Mouse (Mus musculus): ENCODE data around the gene Pkd2. TPM values are rescaled to one million over a fixed set of nuclear protein-coding genes. Genes with fewer than 3 reads are reported as not detected.
A peak's percentile ranks its signal among the peaks of the same experiment; 100 is the strongest.
"Not testable (repeated sequence)": the region's sequence is repeated elsewhere in the genome, so short reads cannot be mapped to it uniquely, and the experiment has no call there.

Gene Pkd2
- polyA plus RNA-seq, 1 experiment from 2014 or later, result 21.8 TPM

DNA sequence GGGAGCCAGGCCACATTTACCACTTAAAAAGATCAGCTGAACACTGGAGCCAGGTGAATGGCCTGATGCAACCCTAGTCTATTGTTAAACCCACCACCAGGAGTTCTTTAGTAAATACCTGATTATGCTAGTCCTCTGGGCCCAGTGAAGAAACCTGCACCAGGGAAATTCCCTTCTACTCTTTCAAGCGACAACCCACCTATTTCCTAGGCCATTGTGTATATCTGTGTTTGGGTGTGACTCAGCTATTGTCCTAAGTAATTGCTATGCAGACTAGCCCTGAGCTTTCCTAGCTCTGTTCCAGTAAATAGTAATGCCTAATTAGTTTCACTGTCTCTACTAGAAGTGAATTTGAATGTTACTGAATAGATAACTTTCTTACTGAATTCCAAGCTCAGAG, 16.4 kb upstream of the Pkd2 start:
- H3K9ac ChIP-seq, result no peak overlapping the region
- ATAC-seq (ENCODE audit: low FRiP score), result no peak
- H3K4me1 ChIP-seq, result no peaks in the 10 kb centered on the region
- H3K27me3 ChIP-seq, result no peaks in the 10 kb centered on the region; the same call in 1 of the 2 replicates
- H3K36me3 ChIP-seq, result no peaks in the 10 kb centered on the region
- 64% methylated on average over 1 of the region's 1 CpGs for WGBS
- H3K27ac ChIP-seq, result no peak overlapping the region
- no peak overlapping the region for H3K4me2 ChIP-seq (replicated peaks)
- no peaks in the 10 kb centered on the region for H3K9me3 ChIP-seq (replicated peaks)
- no peak overlapping the region for H3K4me3 ChIP-seq

DNA sequence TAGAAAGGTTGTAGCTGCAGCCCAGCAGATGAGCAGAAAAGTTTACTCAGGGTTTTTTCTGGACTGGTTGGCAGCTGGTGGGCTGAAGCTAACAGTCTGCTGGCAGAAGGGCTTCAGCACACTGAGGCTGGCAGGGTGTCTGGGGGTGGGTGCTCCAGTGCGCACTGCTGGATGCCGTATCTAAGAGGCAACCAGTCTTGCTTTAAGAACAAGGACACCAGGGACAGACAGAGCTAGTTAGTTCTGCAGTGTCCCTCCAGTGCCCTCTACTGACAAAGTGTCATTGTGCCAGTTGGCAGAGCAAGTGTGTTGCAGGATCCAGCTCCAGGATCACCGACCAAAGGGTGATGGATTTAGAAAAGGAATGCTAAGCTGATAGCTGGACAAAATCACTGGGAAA, 13.1 kb upstream of the Pkd2 start:
- H3K4me3 ChIP-seq, result no peak overlapping the region
- no peak overlapping the region for H3K27ac ChIP-seq
- no peaks in the 10 kb centered on the region for H3K9me3 ChIP-seq (replicated peaks)
- no peaks in the 10 kb centered on the region for H3K4me1 ChIP-seq
- WGBS, result 16% methylated on average over 3 of the region's 3 CpGs
- no peaks in the 10 kb centered on the region; the same call in 1 of the 2 replicates for H3K27me3 ChIP-seq
- no peaks in the 10 kb centered on the region for H3K36me3 ChIP-seq
- no peak for ATAC-seq (ENCODE audit: low FRiP score)
- no peak overlapping the region for H3K9ac ChIP-seq
- no peak overlapping the region for H3K4me2 ChIP-seq (replicated peaks)

DNA sequence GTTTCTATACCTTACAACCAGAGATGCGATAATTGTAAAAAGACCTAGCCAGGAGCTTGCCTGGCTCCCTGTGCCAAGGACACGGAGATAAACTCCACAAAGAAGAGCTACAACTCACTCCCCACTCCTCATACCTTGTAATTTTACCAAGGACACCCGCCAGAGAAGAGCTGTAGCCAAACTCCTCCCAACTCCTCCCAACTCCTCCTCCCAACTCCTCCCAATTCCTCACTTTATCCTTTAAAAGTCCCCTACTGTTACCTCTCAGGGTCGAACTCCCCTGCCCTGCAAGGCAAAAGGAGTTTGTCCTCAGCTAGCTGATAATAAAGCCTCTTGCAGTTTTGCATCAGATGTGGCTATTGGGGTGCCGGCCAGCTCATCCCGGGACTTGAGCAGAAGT, 10.9 kb upstream of the Pkd2 start:
- H3K4me3 ChIP-seq; H3K9ac ChIP-seq; H3K9me3 ChIP-seq (replicated peaks); H3K27me3 ChIP-seq; H3K4me2 ChIP-seq (replicated peaks); H3K36me3 ChIP-seq; ATAC-seq (ENCODE audit: low FRiP score); H3K27ac ChIP-seq; H3K4me1 ChIP-seq: not testable (repeated sequence)
- WGBS, result 20% methylated on average over 6 of the region's 6 CpGs

DNA sequence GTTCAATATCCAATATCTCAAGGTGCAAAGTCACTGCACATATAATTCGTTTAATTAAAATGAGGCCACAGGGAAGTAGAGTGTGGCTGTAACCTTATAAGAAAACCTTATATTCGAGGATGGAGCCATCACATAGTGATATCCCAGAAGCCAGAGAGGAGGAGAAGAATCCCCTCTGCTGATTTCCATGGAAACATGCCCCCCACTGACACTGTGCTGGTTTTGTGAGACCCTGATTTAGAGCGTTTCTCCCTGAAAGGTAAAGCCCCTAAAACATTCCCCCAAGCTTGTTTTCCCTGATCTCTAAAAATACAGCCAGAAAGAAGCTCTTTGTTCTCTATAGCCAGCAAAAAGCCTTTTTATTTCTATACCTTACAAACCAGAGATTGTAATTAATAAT, 9.8 kb upstream of the Pkd2 start:
- Histone ChIP-seq H3K9me3 (replicated peaks) (no peaks in the 10 kb centered on the region), H3K4me1 (no peaks in the 10 kb centered on the region), H3K27me3 (no peaks in the 10 kb centered on the region; the same call in 1 of the 2 replicates), H3K27ac (no peak overlapping the region), H3K9ac (no peak overlapping the region), H3K4me3 (no peak overlapping the region), H3K36me3 (no peaks in the 10 kb centered on the region), H3K4me2 (replicated peaks) (no peak overlapping the region)
- 32% methylated on average over 3 of the region's 3 CpGs for WGBS
- ATAC-seq (ENCODE audit: low FRiP score), result no peak

- Histone ChIP-seq H3K9ac (no peak overlapping the region), H3K27me3 (no peaks in the 10 kb centered on the region), H3K9me3 (replicated peaks) (no peaks in the 10 kb centered on the region), H3K4me2 (replicated peaks) (no peak overlapping the region), H3K27ac (no peak overlapping the region), H3K4me3 (no peak overlapping the region), H3K4me1 (no peaks in the 10 kb centered on the region), H3K36me3 (no peaks in the 10 kb centered on the region)
- no peak for ATAC-seq (ENCODE audit: low FRiP score)
- 80% methylated on average over 1 of the region's 1 CpGs for WGBS
These were observed 6.2 kb upstream of the Pkd2 start for GRCm38 (mm10) chr5:104453075-104453474.

- Histone ChIP-seq H3K27ac (no peak overlapping the region), H3K9ac (no peak overlapping the region), H3K4me1 (peaks cover 9% of the 10 kb centered on the region), H3K9me3 (replicated peaks) (no peaks in the 10 kb centered on the region), H3K4me2 (replicated peaks) (no peak overlapping the region), H3K27me3 (no peaks in the 10 kb centered on the region), H3K36me3 (no peaks in the 10 kb centered on the region), H3K4me3 (no peak overlapping the region)
- ATAC-seq (ENCODE audit: low FRiP score), result no peak
- WGBS, result 92% methylated on average over 6 of the region's 6 CpGs
These were observed 4.7 kb upstream of the Pkd2 start for GRCm38 (mm10) chr5:104454564-104454963.

GRCm38 (mm10) chr5:104459706-104460455, 631 bp downstream of the Pkd2 start:
- peak overlapping the region; percentile 93 for H3K9ac ChIP-seq
- H3K27me3 ChIP-seq, result no peaks in the 10 kb centered on the region
- H3K36me3 ChIP-seq, result peaks cover 3% of the 10 kb centered on the region; the same call in 1 of the 2 replicates
- ATAC-seq (ENCODE audit: low FRiP score), result peak; percentile 86
- H3K27ac ChIP-seq, result peak overlapping the region; percentile 94
- H3K9me3 ChIP-seq (replicated peaks), result no peaks in the 10 kb centered on the region
- H3K4me3 ChIP-seq, result peak overlapping the region; percentile 73
- under 1% methylated on average over 59 of the region's 82 CpGs for WGBS
- H3K4me1 ChIP-seq, result peaks cover 22% of the 10 kb centered on the region
- H3K4me2 ChIP-seq (replicated peaks), result peak overlapping the region; percentile 68

DNA sequence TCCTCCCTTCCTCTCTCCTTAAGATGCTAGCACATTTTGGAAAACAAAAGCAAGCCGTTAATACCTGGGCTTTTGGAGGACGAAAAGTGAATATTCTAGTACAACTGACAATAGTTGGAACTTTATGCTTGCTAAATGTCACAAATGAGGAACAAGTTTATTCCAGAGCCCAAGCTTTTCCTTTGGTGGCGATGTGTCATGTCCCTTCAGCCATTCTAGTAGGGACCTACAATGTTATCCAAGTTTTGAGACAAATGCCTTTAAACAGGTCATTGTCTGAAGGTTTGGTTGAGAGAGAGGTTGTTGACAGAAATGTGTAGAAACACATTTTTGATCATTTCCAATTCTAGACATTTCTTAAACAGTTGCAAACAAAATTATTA, 1.2 kb downstream of the Pkd2 start:
- peaks cover 3% of the 10 kb centered on the region; the same call in 1 of the 2 replicates for H3K36me3 ChIP-seq
- peaks cover 22% of the 10 kb centered on the region for H3K4me1 ChIP-seq
- H3K4me2 ChIP-seq (replicated peaks), result peak overlapping the region; percentile 68
- H3K9ac ChIP-seq, result peak overlapping the region; percentile 93
- no peaks in the 10 kb centered on the region for H3K27me3 ChIP-seq
- H3K27ac ChIP-seq, result peak overlapping the region; percentile 94; the same call in 1 of the 2 replicates
- H3K4me3 ChIP-seq, result peak overlapping the region; percentile 73
- WGBS, result 41% methylated on average over 3 of the region's 3 CpGs
- ATAC-seq (ENCODE audit: low FRiP score), result no peak
- H3K9me3 ChIP-seq (replicated peaks), result no peaks in the 10 kb centered on the region

DNA sequence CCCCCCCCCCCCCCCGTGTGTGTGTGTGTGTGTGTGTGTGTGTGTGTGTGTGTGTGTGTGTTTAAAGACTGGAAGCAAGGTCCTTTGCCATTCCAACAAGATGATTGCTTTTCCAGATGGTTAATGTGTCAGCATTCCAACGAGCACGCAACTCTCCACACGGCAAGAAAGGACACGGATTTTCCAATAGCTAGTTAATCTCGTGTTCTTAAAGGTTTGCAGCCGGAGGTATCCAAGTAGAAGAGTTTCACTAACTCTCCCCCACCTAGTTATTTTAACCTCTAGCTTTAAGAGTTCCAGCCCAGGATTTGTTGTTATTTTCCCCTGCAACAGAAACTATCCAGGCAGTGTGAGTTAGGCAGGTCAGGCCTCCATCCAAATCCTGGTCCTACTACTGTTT, 1.6 kb downstream of the Pkd2 start:
- peak overlapping the region; percentile 68 for H3K4me2 ChIP-seq (replicated peaks)
- peaks cover 22% of the 10 kb centered on the region for H3K4me1 ChIP-seq
- 56% methylated on average over 6 of the region's 7 CpGs for WGBS
- H3K36me3 ChIP-seq, result peaks cover 8% of the 10 kb centered on the region
- 0 out of 2 replicates have a peak overlapping the region, but pooled peaks have one; percentile 23 for H3K9ac ChIP-seq
- H3K4me3 ChIP-seq, result peak overlapping the region; percentile 73
- H3K9me3 ChIP-seq (replicated peaks), result no peaks in the 10 kb centered on the region
- ATAC-seq (ENCODE audit: low FRiP score), result no peak
- no peak overlapping the region; the same call in 1 of the 2 replicates for H3K27ac ChIP-seq
- H3K27me3 ChIP-seq, result no peaks in the 10 kb centered on the region

GRCm38 (mm10) chr5:104465279-104465678, 6.0 kb downstream of the Pkd2 start:
- peaks cover 11% of the 10 kb centered on the region; the same call in 1 of the 2 replicates for H3K4me1 ChIP-seq
- H3K9me3 ChIP-seq (replicated peaks), result no peaks in the 10 kb centered on the region
- 87% methylated on average over 8 of the region's 8 CpGs for WGBS
- ATAC-seq (ENCODE audit: low FRiP score), result no peak
- no peak overlapping the region for H3K9ac ChIP-seq
- no peak overlapping the region for H3K27ac ChIP-seq
- no peak overlapping the region for H3K4me2 ChIP-seq (replicated peaks)
- peaks cover 32% of the 10 kb centered on the region for H3K36me3 ChIP-seq
- no peak overlapping the region for H3K4me3 ChIP-seq
- no peaks in the 10 kb centered on the region for H3K27me3 ChIP-seq

GRCm38 (mm10) chr5:104465731-104466130, 6.5 kb downstream of the Pkd2 start:
- WGBS, result 92% methylated on average over 12 of the region's 12 CpGs
- Histone ChIP-seq H3K4me1 (peaks cover 6% of the 10 kb centered on the region; the same call in 1 of the 2 replicates), H3K9me3 (replicated peaks) (no peaks in the 10 kb centered on the region), H3K27me3 (no peaks in the 10 kb centered on the region), H3K9ac (no peak overlapping the region), H3K36me3 (peaks cover 36% of the 10 kb centered on the region), H3K4me3 (no peak overlapping the region), H3K4me2 (replicated peaks) (no peak overlapping the region), H3K27ac (no peak overlapping the region)
- no peak for ATAC-seq (ENCODE audit: low FRiP score)

DNA sequence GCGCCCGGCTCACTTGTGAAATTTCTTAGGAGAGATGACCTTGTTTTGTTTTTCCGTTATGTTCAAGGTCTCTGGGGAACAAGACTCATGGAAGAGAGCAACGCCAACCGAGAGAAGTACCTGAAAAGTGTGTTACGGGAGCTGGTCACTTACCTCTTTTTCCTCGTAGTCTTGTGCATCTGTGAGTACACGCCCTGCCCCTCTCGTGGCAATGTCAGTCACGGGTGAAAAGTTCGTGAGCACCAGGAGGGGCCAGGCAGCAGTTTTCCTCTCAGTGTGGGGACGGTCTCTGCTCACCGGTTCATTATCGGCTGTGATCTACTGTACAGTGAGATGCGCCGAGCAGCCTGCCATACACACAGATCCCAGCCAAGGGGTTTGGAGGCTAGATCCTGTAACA, 7.6 kb downstream of the Pkd2 start:
- Histone ChIP-seq H3K4me3 (no peak overlapping the region), H3K4me2 (replicated peaks) (no peak overlapping the region), H3K27ac (no peak overlapping the region), H3K9me3 (replicated peaks) (no peaks in the 10 kb centered on the region), H3K27me3 (no peaks in the 10 kb centered on the region), H3K9ac (no peak overlapping the region), H3K36me3 (peaks cover 43% of the 10 kb centered on the region), H3K4me1 (no peaks in the 10 kb centered on the region)
- no peak for ATAC-seq (ENCODE audit: low FRiP score)
- WGBS, result 91% methylated on average over 16 of the region's 16 CpGs

GRCm38 (mm10) chr5:104468586-104468985, 9.3 kb downstream of the Pkd2 start:
- Histone ChIP-seq H3K27me3 (no peaks in the 10 kb centered on the region), H3K36me3 (peaks cover 56% of the 10 kb centered on the region), H3K27ac (no peak overlapping the region), H3K4me3 (no peak overlapping the region), H3K9ac (no peak overlapping the region), H3K4me1 (no peaks in the 10 kb centered on the region), H3K9me3 (replicated peaks) (no peaks in the 10 kb centered on the region), H3K4me2 (replicated peaks) (no peak overlapping the region)
- ATAC-seq (ENCODE audit: low FRiP score), result no peak
- whole genome bisulfite sequencing, result 91% methylated on average over 5 of the region's 5 CpGs
